ENCODE assay signal across 15 mouse cellular contexts in genomic region chr2:131987950-131988349, GRCm38 (mm10). TPM values are rescaled to one million over a fixed set of nuclear protein-coding genes. Genes with fewer than 3 reads are reported as not detected.
DNase-seq lines count a peak whose midpoint lies in the region; ATAC-seq and TF ChIP-seq lines count a peak whose summit lies in the region.
"Had no signal": no experiment of that assay in that cellular context is flagged by ENCODE, and none has a peak within 500 bp of the region (broad histone marks: within the 10 kb centered on the region; RNA-seq: fewer than 3 reads in every experiment).

No protein-coding gene starts in this region.

- no peak overlapping the region for H3K27ac ChIP-seq in gastrocnemius, adult 2 months
- H3K27ac ChIP-seq: heart, embryonic 13.5 days; hindbrain, embryonic 14.5 days; neural tube, embryonic 13.5 days had no signal

- 37% methylated on average over 3 of the region's 3 CpGs for whole genome bisulfite sequencing in lung, adult 2 months

- peak; percentile 36 for ATAC-seq in common myeloid progenitor, adult 5-6 weeks (replicated peaks; ENCODE audit: low read depth, poor library complexity, severe bottlenecking)

- no peak for DNase-seq in gastrocnemius, adult 2 months
- DNase-seq in gastrocnemius, postnatal 36 days: no peak
- DNase-seq in lung, adult 2 months: peak; percentile 2
- no peak for DNase-seq in lung, postnatal 4 days
- DNase-seq in 3T3-L1 (ENCODE audit: low read depth, low spot score): peak; percentile 27
- no peak for DNase-seq in frontal cortex, postnatal 25 days (ENCODE audit: low spot score in 2 of 2)
- DNase-seq in kidney, postnatal 36 days: no peak
- DNase-seq: cerebellum, adult 18-20 months; gastrocnemius, postnatal 25 days; kidney, adult 9 months had no signal

- no peak overlapping the region for H3K4me3 ChIP-seq in gastrocnemius, adult 2 months
- H3K4me3 ChIP-seq in lung, adult 2 months (replicated peaks; ENCODE audit: extremely low read depth, low read depth, low read length): no peak overlapping the region
- H3K4me3 ChIP-seq: heart, embryonic 13.5 days; neural tube, embryonic 13.5 days had no signal

- peaks cover 3% of the 10 kb centered on the region; the same call in 1 of the 2 replicates for H3K4me1 ChIP-seq in lung, adult 2 months (ENCODE audit: control insufficient read depth, insufficient read depth, low read length)

- TF ChIP-seq CTCF in gastrocnemius, adult 2 months (IDR thresholded peaks at IDR 0.05): peak; percentile 39
- no peak for TF ChIP-seq CTCF in lung, adult 2 months (IDR thresholded peaks at IDR 0.05; ENCODE audit: insufficient read depth, low read length)

- TF ChIP-seq POLR2A in lung, adult 2 months (IDR thresholded peaks at IDR 0.05; ENCODE audit: borderline replicate concordance, extremely low read depth, low read depth, low read length): no peak

- intact Hi-C loops in gastrocnemius, adult 2 months (cut with DNase I): no loop called here
- intact Hi-C loops in gastrocnemius, postnatal 36 days (cut with DNase I): loop anchor here (10.0 kb wide), 1 partner anchor 497 kb away; no protein-coding TSS in a partner anchor

RNA-seq across cellular contexts. Expression of gene Prnd, which starts 37.3 kb away (rescaled TPM):
- total RNA-seq in gastrocnemius, adult 2 months (2021): under 1 TPM; 0.08 to 0.15 TPM
- under 1 TPM; 0.39 to 0.84 TPM for total RNA-seq in gastrocnemius, postnatal 36 days (2021)
- polyA plus RNA-seq in lung, adult 2 months (2012; rRNA removed): 0.95 and 1.1 TPM in 2 replicates
- not detected in 2 replicates for total RNA-seq in common myeloid progenitor, adult 5-6 weeks (2017)
- total RNA-seq: liver, adult 2 months had no signal
- polyA plus RNA-seq: liver, adult 2 months had no signal

RNA-seq across cellular contexts. Expression of gene Rassf2, which starts 42.1 kb away (rescaled TPM):
- total RNA-seq in gastrocnemius, adult 2 months (2021): 1 to 10 TPM; 3.5 to 6.8 TPM
- total RNA-seq in gastrocnemius, postnatal 36 days (2021): 1 to 10 TPM; 5.0 to 5.2 TPM
- polyA plus RNA-seq in lung, adult 2 months (2012; rRNA removed): 26.6 and 27.1 TPM in 2 replicates
- total RNA-seq in common myeloid progenitor, adult 5-6 weeks (2017): 48.4 and 49.3 TPM in 2 replicates

Comparison
In these comparisons a context has a peak if more than half of its experiments do, and no peak if none do; other contexts are left out.
1. DNase-seq: peak in lung, adult 2 months (single experiment) and 3T3-L1 (single experiment); none in gastrocnemius, adult 2 months (single experiment), gastrocnemius, postnatal 36 days (0 of 2), lung, postnatal 4 days (0 of 2), frontal cortex, postnatal 25 days (0 of 2) and kidney, postnatal 36 days (0 of 2).